Mouse (Mus musculus) MEL (cell line): Measurements from ENCODE around the gene Tmprss6. TPM values are rescaled to one million over a fixed set of nuclear protein-coding genes. Genes with fewer than 3 reads are reported as not detected.

Source experiments
- DNase-seq: peaks from one replicate; pipeline ENCODE4 v3.0.0; 2011; ENCODE audit warnings: low read depth, low spot score
- H3K27ac ChIP-seq: 2 replicates; pipeline ENCODE4 v1.5.1; 2012; ENCODE audit warnings: low read depth, mild to moderate bottlenecking, control low read depth, low read length, moderate library complexity; ENCODE audit not compliant: control insufficient read depth
- H3K27me3 ChIP-seq, 2 experiments: fragments of 150-350 bp in 1 of 2; sonication (generic) in 1 of 2; 2 replicates each; pipeline ENCODE4 v1.6.1; 2012; ENCODE audit warnings: low read length in 2 of 2, mild to moderate bottlenecking in 2 of 2, improper control_type of control experiment in 1 of 2, moderate library complexity in 1 of 2; ENCODE audit not compliant: insufficient read depth in 2 of 2, control insufficient read depth in 1 of 2
- H3K36me3 ChIP-seq, 2 experiments: 2 replicates each; pipeline ENCODE4 v1.6.1; 2012 to 2014; ENCODE audit warnings: low read length in 2 of 2, improper control_type of control experiment in 1 of 2, inconsistent platforms in 1 of 2, mild to moderate bottlenecking in 1 of 2; ENCODE audit not compliant: insufficient read depth in 2 of 2, control insufficient read depth in 1 of 2
- H3K4me1 ChIP-seq, 2 experiments: fragments of 150-350 bp in 1 of 2; sonication (generic) in 1 of 2; 2 replicates each; pipeline ENCODE4 v1.6.1; 2012; ENCODE audit warnings: low read length in 2 of 2, improper control_type of control experiment in 1 of 2, mild to moderate bottlenecking in 1 of 2; ENCODE audit not compliant: insufficient read depth in 2 of 2, control insufficient read depth in 1 of 2
- H3K4me3 ChIP-seq, 2 experiments: fragments of 150-350 bp in 1 of 2; sonication (generic) in 1 of 2; 2 replicates each; pipeline ENCODE4 v1.5.1; 2012; ENCODE audit warnings: low read depth in 2 of 2, low read length in 2 of 2, mild to moderate bottlenecking in 2 of 2, moderate library complexity in 2 of 2, control low read depth in 1 of 2, improper control_type of control experiment in 1 of 2; ENCODE audit not compliant: control insufficient read depth in 1 of 2, insufficient read depth in 1 of 2
- H3K79me2 ChIP-seq: 2 replicates; pipeline ENCODE4 v1.6.1; 2012; ENCODE audit warnings: mild to moderate bottlenecking, low read length, moderate library complexity; ENCODE audit not compliant: control insufficient read depth, poor library complexity, insufficient read depth
- H3K9ac ChIP-seq: 2 replicates; pipeline ENCODE4 v1.6.1; 2012; ENCODE audit warnings: low read depth, mild to moderate bottlenecking, control low read depth, low read length, moderate library complexity; ENCODE audit not compliant: control insufficient read depth, poor library complexity, severe bottlenecking
- H3K9me3 ChIP-seq: fragments of 150-350 bp; sonication (generic); replicated peaks from 2 replicates; pipeline ENCODE4 v1.6.1; 2012; ENCODE audit warnings: mild to moderate bottlenecking, low read length, improper control_type of control experiment, moderate library complexity; ENCODE audit not compliant: insufficient read depth
- CHD2 ChIP-seq: IDR thresholded peaks from 2 replicates; pipeline ENCODE4 v1.6.1; 2011; ENCODE audit warnings: low read length, improper control_type of control experiment
- CTCF ChIP-seq, 3 experiments: IDR thresholded peaks in 2 of 3; conservative IDR thresholded peaks in 1 of 3; 2 replicates each; pipeline ENCODE4 v1.5.1; 2011 to 2012; ENCODE audit warnings: low read length in 3 of 3, low read depth in 2 of 3, mild to moderate bottlenecking in 2 of 3, improper control_type of control experiment in 1 of 3, inconsistent platforms in 1 of 3, mixed read lengths in 1 of 3, moderate library complexity in 1 of 3; ENCODE audit not compliant: control insufficient read depth in 1 of 3, insufficient read depth in 1 of 3, poor library complexity in 1 of 3, severe bottlenecking in 1 of 3
- ELF1 ChIP-seq: IDR thresholded peaks from 2 replicates; pipeline ENCODE4 v1.6.1; 2014; ENCODE audit warnings: low read depth, mild to moderate bottlenecking, inconsistent platforms, low read length, improper control_type of control experiment, moderate library complexity
- ETS1 ChIP-seq: IDR thresholded peaks from 2 replicates; pipeline ENCODE4 v1.6.1; 2012; ENCODE audit warnings: low read depth, mild to moderate bottlenecking, inconsistent platforms, low read length, improper control_type of control experiment, moderate library complexity
- GABPA ChIP-seq: IDR thresholded peaks from 2 replicates; pipeline ENCODE4 v1.6.1; 2012; ENCODE audit warnings: low read depth, mild to moderate bottlenecking, inconsistent platforms, low read length, improper control_type of control experiment, moderate library complexity
- GATA1 ChIP-seq: IDR thresholded peaks from 2 replicates; pipeline ENCODE4 v1.6.1; 2011; ENCODE audit warnings: low read depth, low read length, improper control_type of control experiment
- KAT2A ChIP-seq: conservative IDR thresholded peaks from 2 replicates; pipeline ENCODE4 v1.6.1; 2012; ENCODE audit warnings: low read depth, low read length, improper control_type of control experiment, inconsistent platforms
- MAFK ChIP-seq: IDR thresholded peaks from 2 replicates; pipeline ENCODE4 v1.6.1; 2011; ENCODE audit warnings: low read depth, mild to moderate bottlenecking, low read length, improper control_type of control experiment, borderline replicate concordance
- MAX ChIP-seq: IDR thresholded peaks from 2 replicates; pipeline ENCODE4 v1.6.1; 2011; ENCODE audit warnings: low read length, improper control_type of control experiment
- MEF2A ChIP-seq: IDR thresholded peaks from 2 replicates; pipeline ENCODE4 v1.6.1; 2014; ENCODE audit warnings: low read depth, mild to moderate bottlenecking, inconsistent platforms, low read length, improper control_type of control experiment; ENCODE audit not compliant: poor library complexity, insufficient replicate concordance, severe bottlenecking; ENCODE audit errors: extremely low read depth
- MYB ChIP-seq: IDR thresholded peaks from 2 replicates; pipeline ENCODE4 v1.6.1; 2011; ENCODE audit warnings: mild to moderate bottlenecking, low read depth, low read length, improper control_type of control experiment
- MYC ChIP-seq: IDR thresholded peaks from 2 replicates; pipeline ENCODE4 v1.6.1; 2011; ENCODE audit warnings: low read depth, mild to moderate bottlenecking, low read length, improper control_type of control experiment, moderate library complexity
- NELFE ChIP-seq: IDR thresholded peaks from 2 replicates; pipeline ENCODE4 v1.6.1; 2011; ENCODE audit warnings: low read depth, low read length, improper control_type of control experiment
- NRF1 ChIP-seq: IDR thresholded peaks from 2 replicates; pipeline ENCODE4 v1.6.1; 2014; ENCODE audit warnings: low read depth, mild to moderate bottlenecking, inconsistent platforms, low read length, improper control_type of control experiment, moderate library complexity; ENCODE audit not compliant: poor library complexity, insufficient read depth, severe bottlenecking
- RCOR1 ChIP-seq: IDR thresholded peaks from 2 replicates; pipeline ENCODE4 v1.6.1; 2012; ENCODE audit warnings: low read depth, mild to moderate bottlenecking, inconsistent platforms, low read length, improper control_type of control experiment
- SMC3 ChIP-seq: IDR thresholded peaks from 2 replicates; pipeline ENCODE4 v1.6.1; 2011; ENCODE audit warnings: low read depth, low read length, improper control_type of control experiment
- TAL1 ChIP-seq: IDR thresholded peaks from 2 replicates; pipeline ENCODE4 v1.6.1; 2012; ENCODE audit warnings: mild to moderate bottlenecking, inconsistent platforms, low read length, moderate library complexity, mixed read lengths
- USF1 ChIP-seq: IDR thresholded peaks from 2 replicates; pipeline ENCODE4 v1.6.1; 2014; ENCODE audit warnings: low read depth, mild to moderate bottlenecking, inconsistent platforms, low read length, improper control_type of control experiment, moderate library complexity
- ZMIZ1 ChIP-seq: IDR thresholded peaks from 2 replicates; pipeline ENCODE4 v1.6.1; 2012; ENCODE audit warnings: low read depth, mild to moderate bottlenecking, inconsistent platforms, low read length, improper control_type of control experiment, moderate library complexity
- ZNF384 ChIP-seq: IDR thresholded peaks from 2 replicates; pipeline ENCODE4 v1.6.1; 2012; ENCODE audit warnings: low read depth, mild to moderate bottlenecking, inconsistent platforms, low read length, improper control_type of control experiment
- polyA plus RNA-seq, 2 experiments: library from polyadenylated mRNA; stranded (reverse) in 1 of 2; unstranded in 1 of 2; fragments of >175 nt in 1 of 2; fragments of >200 nt in 1 of 2; gene quantifications; 2 replicates each; pipeline versions ENCODE4 v1.2.1 to v1.2.4; 2012; ENCODE audit warnings: low replicate concordance in 2 of 2, low read depth in 1 of 2; ENCODE audit not compliant: insufficient read length in 2 of 2, insufficient read depth in 1 of 2, missing spikeins in 1 of 2
- total RNA-seq: library from RNA; depleted of rRNA; stranded (reverse); fragments of 300-350 nt; gene quantifications from 2 replicates; pipeline ENCODE4 v1.2.3, GENCODE M21; 2012

Gene Tmprss6
- total and polyA plus RNA-seq, 3 experiments = 0.11 to 0.12 TPM; not detected in 1

- no peaks in the 10 kb centered on the region for H3K79me2 ChIP-seq
- H3K9ac ChIP-seq = no peak overlapping the region
- H3K4me3 ChIP-seq = no peak overlapping the region
- no peaks in the 10 kb centered on the region for H3K9me3 ChIP-seq
- peaks cover 0 to 5% of the 10 kb centered on the region in 2 experiments; a peak in 1 of 4 replicates for H3K4me1 ChIP-seq
- H3K27ac ChIP-seq = no peak overlapping the region
- no peak for DNase-seq
- peaks cover 0 to 1% of the 10 kb centered on the region in 2 experiments; a peak in 2 of 4 replicates for H3K27me3 ChIP-seq
- TF ChIP-seq USF1 (no peak), CTCF (IDR thresholded peaks at IDR 0.05 in 2 of 3, conservative IDR thresholded peaks at IDR 0.05 in 1 of 3; ENCODE audit: control insufficient read depth in 1 of 3, insufficient read depth in 1 of 3, low read depth in 2 of 3, low read length in 3 of 3, poor library complexity in 1 of 3, severe bottlenecking in 1 of 3) (peak in 2 of 3 experiments; percentile 5 to 16; a peak in 2 of 6 replicates)
- TF ChIP-seq, all 39 proteins: peak for 1
- H3K36me3 ChIP-seq = peaks cover 0 to 2% of the 10 kb centered on the region in 2 experiments; a peak in 1 of 4 replicates
Observed at GRCm38 (mm10) chr15:78425230-78425629, 43.2 kb downstream of the Tmprss6 start.

- H3K4me1 ChIP-seq = peaks cover 0 to 5% of the 10 kb centered on the region in 2 experiments; a peak in 1 of 4 replicates
- H3K27ac ChIP-seq = no peak overlapping the region
- no peak for TF ChIP-seq KAT2A
- TF ChIP-seq RCOR1 = no peak
- TF ChIP-seq GATA1 = no peak
- TF ChIP-seq GABPA = no peak
- no peak for TF ChIP-seq NRF1
- TF ChIP-seq ZNF384 = no peak
- no peak for TF ChIP-seq ZMIZ1
- TF ChIP-seq ETS1 = no peak
- TF ChIP-seq SMC3 = no peak
- no peak for TF ChIP-seq MAFK
- TF ChIP-seq CHD2 = no peak
- TF ChIP-seq MAX = no peak
- TF ChIP-seq MYB = no peak
- TF ChIP-seq NELFE = no peak
- no peak for TF ChIP-seq TAL1
- no peak for TF ChIP-seq MEF2A
- no peak for TF ChIP-seq ELF1
- TF ChIP-seq MYC = no peak
- H3K27me3 ChIP-seq = peaks cover 0 to 3% of the 10 kb centered on the region in 2 experiments; a peak in 2 of 4 replicates
- no peak overlapping the region for H3K9ac ChIP-seq
- no peaks in the 10 kb centered on the region for H3K9me3 ChIP-seq
- DNase-seq = peak; percentile 36
- H3K4me3 ChIP-seq = no peak overlapping the region
- no peaks in the 10 kb centered on the region for H3K79me2 ChIP-seq
- H3K36me3 ChIP-seq = peaks cover 0 to 2% of the 10 kb centered on the region in 2 experiments; a peak in 1 of 4 replicates
Observed at GRCm38 (mm10) chr15:78424507-78424906, 43.9 kb downstream of the Tmprss6 start.
